Comparison of ENCODE assay signal across 10 mouse cellular contexts in genomic region chr8:46875615-46876293, GRCm38 (mm10).
DNase-seq lines count a peak whose midpoint lies in the region; ATAC-seq and TF ChIP-seq lines count a peak whose summit lies in the region.
"Had no signal": no experiment of that assay in that cellular context is flagged by ENCODE, and none has a peak within 500 bp of the region (broad histone marks: within the 10 kb centered on the region; RNA-seq: fewer than 3 reads in every experiment).

No protein-coding gene starts in this region.

- intact Hi-C loops in heart, adult 2 months (cut with DNase I) = no loop called here

- H3K27ac ChIP-seq in heart, adult 2 months = no peak overlapping the region; the same call in none of the 2 replicates
- no peak overlapping the region for H3K27ac ChIP-seq in heart, embryonic 12.5 days (ENCODE audit: poor library complexity, severe bottlenecking)
- no peak overlapping the region for H3K27ac ChIP-seq in lung, embryonic 15.5 days
- no peak overlapping the region for H3K27ac ChIP-seq in hindbrain, embryonic 14.5 days
- H3K27ac ChIP-seq: hindbrain, postnatal 0 days had no signal

- H3K79me2 ChIP-seq in heart, adult 2 months (replicated peaks; ENCODE audit: control insufficient read depth, insufficient read depth, low read length) = no peaks in the 10 kb centered on the region

- WGBS in heart, adult 2 months = 5% methylated on average over 2 of the region's 2 CpGs
- WGBS in heart, embryonic 12.5 days = 20% methylated on average over 2 of the region's 2 CpGs
- 24% methylated on average over 2 of the region's 2 CpGs for WGBS in lung, embryonic 15.5 days
- 63% methylated on average over 2 of the region's 2 CpGs for WGBS in hindbrain, embryonic 14.5 days

- peak; percentile 95 for TF ChIP-seq EP300 in heart, adult 2 months (IDR thresholded peaks at IDR 0.05; ENCODE audit: insufficient read depth, low read depth, low read length)

- no peak for ATAC-seq in heart, embryonic 12.5 days (ENCODE audit: insufficient number of reproducible peaks, low FRiP score)
- peak; percentile 86 for ATAC-seq in lung, embryonic 15.5 days (ENCODE audit: borderline replicate concordance, extremely low read depth, low FRiP score, low TSS enrichment)
- ATAC-seq in hindbrain, embryonic 14.5 days (ENCODE audit: low FRiP score) = no peak
- ATAC-seq: hindbrain, postnatal 0 days had no signal

- no peaks in the 10 kb centered on the region for H3K9me3 ChIP-seq in heart, embryonic 12.5 days (replicated peaks)
- no peaks in the 10 kb centered on the region for H3K9me3 ChIP-seq in lung, embryonic 15.5 days
- H3K9me3 ChIP-seq in hindbrain, embryonic 14.5 days (ENCODE audit: control insufficient read depth, low read length) = no peaks in the 10 kb centered on the region

- no peak for TF ChIP-seq CTCF in heart, adult 2 months (IDR thresholded peaks at IDR 0.05)

- TF ChIP-seq POLR2A in heart, adult 2 months (IDR thresholded peaks at IDR 0.05; ENCODE audit: insufficient read depth, low read depth, low read length) = peak; percentile 44; the same call in 1 of the 2 replicates

- H3K36me3 ChIP-seq in heart, adult 2 months (ENCODE audit: control insufficient read depth, insufficient read depth, low read length) = peaks cover 2% of the 10 kb centered on the region
- no peaks in the 10 kb centered on the region for H3K36me3 ChIP-seq in heart, embryonic 12.5 days
- no peaks in the 10 kb centered on the region for H3K36me3 ChIP-seq in lung, embryonic 15.5 days
- no peaks in the 10 kb centered on the region for H3K36me3 ChIP-seq in hindbrain, embryonic 14.5 days (replicated peaks; ENCODE audit: control insufficient read depth, insufficient read depth)

- no peak overlapping the region for H3K9ac ChIP-seq in heart, adult 2 months (ENCODE audit: low read depth, low read length)
- H3K9ac ChIP-seq in heart, embryonic 12.5 days = no peak overlapping the region
- H3K9ac ChIP-seq in lung, embryonic 15.5 days = no peak overlapping the region
- no peak overlapping the region for H3K9ac ChIP-seq in hindbrain, embryonic 14.5 days

- H3K4me1 ChIP-seq in heart, adult 2 months (ENCODE audit: control insufficient read depth, insufficient read depth, low read length) = peaks cover 8% of the 10 kb centered on the region
- H3K4me1 ChIP-seq in heart, embryonic 12.5 days (replicated peaks) = peaks cover 4% of the 10 kb centered on the region; the same call in 1 of the 2 replicates
- 0 out of 2 replicates have a peak, but pooled peaks cover 12% of the 10 kb centered on the region for H3K4me1 ChIP-seq in lung, embryonic 15.5 days
- H3K4me1 ChIP-seq in hindbrain, embryonic 14.5 days (replicated peaks; ENCODE audit: control insufficient read depth, insufficient read depth, low read length) = no peaks in the 10 kb centered on the region

- no peaks in the 10 kb centered on the region for H3K27me3 ChIP-seq in heart, adult 2 months (ENCODE audit: control insufficient read depth, insufficient read depth, low read length)
- H3K27me3 ChIP-seq in heart, embryonic 12.5 days (replicated peaks) = no peaks in the 10 kb centered on the region
- H3K27me3 ChIP-seq in lung, embryonic 15.5 days = no peaks in the 10 kb centered on the region
- H3K27me3 ChIP-seq in hindbrain, embryonic 14.5 days (ENCODE audit: control insufficient read depth, insufficient read depth, low read length) = no peaks in the 10 kb centered on the region

- peak; percentile 39 to 60 for DNase-seq in heart, adult 2 months
- peak; percentile 11 for DNase-seq in 416B (ENCODE audit: low read depth)
- DNase-seq in fat pad, adult 2 months (ENCODE audit: extremely low read depth, low read depth, low spot score) = peak; percentile 28
- DNase-seq in thymus, postnatal 10 days (ENCODE audit: low spot score in 2 of 2) = no peak
- no peak for DNase-seq in hindbrain, embryonic 14.5 days (ENCODE audit: low spot score)
- no peak for DNase-seq in cerebellum, adult 8-10 months
- DNase-seq: cerebellum, postnatal 14 days had no signal

- no peak overlapping the region for H3K4me3 ChIP-seq in heart, adult 2 months
- H3K4me3 ChIP-seq in heart, embryonic 12.5 days = no peak overlapping the region
- H3K4me3 ChIP-seq in lung, embryonic 15.5 days = no peak overlapping the region
- no peak overlapping the region for H3K4me3 ChIP-seq in hindbrain, embryonic 14.5 days (replicated peaks; ENCODE audit: low read length)

- H3K4me2 ChIP-seq in heart, embryonic 12.5 days = no peak overlapping the region
- no peak overlapping the region for H3K4me2 ChIP-seq in lung, embryonic 15.5 days
- no peak overlapping the region for H3K4me2 ChIP-seq in hindbrain, embryonic 14.5 days (replicated peaks)

Comparison
In these comparisons a context has a peak if more than half of its experiments do, and no peak if none do; other contexts are left out.
1. DNase-seq: peak in heart, adult 2 months (2 of 2), 416B (single experiment) and fat pad, adult 2 months (single experiment); none in thymus, postnatal 10 days (0 of 2), hindbrain, embryonic 14.5 days (single experiment) and cerebellum, adult 8-10 months (single experiment).